Mouse (Mus musculus): Measurements from ENCODE around the gene Tmem248. TPM values are rescaled to one million over a fixed set of nuclear protein-coding genes. Genes with fewer than 3 reads are reported as not detected.

Tmem248 gene
- polyA plus RNA-seq, 1 experiment = 23.6 TPM

- no peak overlapping the region for H3K4me3 ChIP-seq (ENCODE audit: low read depth, low read length)
- peaks cover 34% of the 10 kb centered on the region for H3K36me3 ChIP-seq (ENCODE audit: control insufficient read depth, insufficient read depth, low read length)
- H3K27me3 ChIP-seq (ENCODE audit: control insufficient read depth, insufficient read depth, low read length) = no peaks in the 10 kb centered on the region
- no peak for TF ChIP-seq POLR2A (IDR thresholded peaks at IDR 0.05; ENCODE audit: low read depth, low read length)
- no peak for TF ChIP-seq CTCF (IDR thresholded peaks at IDR 0.05; ENCODE audit: extremely low read depth, insufficient read length, insufficient replicate concordance, low read depth, low read length)
- 92% methylated on average over 6 of the region's 6 CpGs for WGBS
- H3K27ac ChIP-seq (ENCODE audit: insufficient read depth, low read depth, low read length) = no peak overlapping the region
- no peaks in the 10 kb centered on the region; the same call in 1 of the 2 replicates for H3K4me1 ChIP-seq (ENCODE audit: control insufficient read depth, insufficient read depth, insufficient read length, low read length)
These were observed 26.0 kb upstream of the Tmem248 start for GRCm38 (mm10) chr5:130190909-130191308.

- Histone ChIP-seq H3K36me3 (ENCODE audit: control insufficient read depth, insufficient read depth, low read length) (peaks cover 34% of the 10 kb centered on the region), H3K4me1 (ENCODE audit: control insufficient read depth, insufficient read depth, insufficient read length, low read length) (no peaks in the 10 kb centered on the region; the same call in 1 of the 2 replicates), H3K27me3 (ENCODE audit: control insufficient read depth, insufficient read depth, low read length) (no peaks in the 10 kb centered on the region), H3K27ac (ENCODE audit: insufficient read depth, low read depth, low read length) (no peak overlapping the region), H3K4me3 (ENCODE audit: low read depth, low read length) (no peak overlapping the region)
- TF ChIP-seq CTCF (IDR thresholded peaks at IDR 0.05; ENCODE audit: extremely low read depth, insufficient read length, insufficient replicate concordance, low read depth, low read length) = no peak
- TF ChIP-seq POLR2A (IDR thresholded peaks at IDR 0.05; ENCODE audit: low read depth, low read length) = no peak
- 77% methylated on average over 6 of the region's 6 CpGs for WGBS
These were observed 25.0 kb upstream of the Tmem248 start for GRCm38 (mm10) chr5:130191865-130192264.

- no peaks in the 10 kb centered on the region; the same call in 1 of the 2 replicates for H3K4me1 ChIP-seq (ENCODE audit: control insufficient read depth, insufficient read depth, insufficient read length, low read length)
- H3K27me3 ChIP-seq (ENCODE audit: control insufficient read depth, insufficient read depth, low read length) = no peaks in the 10 kb centered on the region
- H3K36me3 ChIP-seq (ENCODE audit: control insufficient read depth, insufficient read depth, low read length) = peaks cover 38% of the 10 kb centered on the region
- H3K27ac ChIP-seq (ENCODE audit: insufficient read depth, low read depth, low read length) = no peak overlapping the region
- TF ChIP-seq POLR2A (IDR thresholded peaks at IDR 0.05; ENCODE audit: low read depth, low read length) (no peak), CTCF (IDR thresholded peaks at IDR 0.05; ENCODE audit: extremely low read depth, insufficient read length, insufficient replicate concordance, low read depth, low read length) (no peak)
- 35% methylated on average over 2 of the region's 2 CpGs for WGBS
- no peak overlapping the region for H3K4me3 ChIP-seq (ENCODE audit: low read depth, low read length)
These were observed 24.4 kb upstream of the Tmem248 start for GRCm38 (mm10) chr5:130192356-130192944.

GRCm38 (mm10) chr5:130193760-130194159, 23.1 kb upstream of the Tmem248 start:
- no peak for TF ChIP-seq CTCF (IDR thresholded peaks at IDR 0.05; ENCODE audit: extremely low read depth, insufficient read length, insufficient replicate concordance, low read depth, low read length)
- Histone ChIP-seq H3K4me3 (ENCODE audit: low read depth, low read length) (no peak overlapping the region), H3K27ac (ENCODE audit: insufficient read depth, low read depth, low read length) (no peak overlapping the region), H3K4me1 (ENCODE audit: control insufficient read depth, insufficient read depth, insufficient read length, low read length) (no peaks in the 10 kb centered on the region; the same call in 1 of the 2 replicates), H3K36me3 (ENCODE audit: control insufficient read depth, insufficient read depth, low read length) (peaks cover 45% of the 10 kb centered on the region), H3K27me3 (ENCODE audit: control insufficient read depth, insufficient read depth, low read length) (no peaks in the 10 kb centered on the region)
- 84% methylated on average over 3 of the region's 3 CpGs for WGBS

- Histone ChIP-seq H3K4me1 (ENCODE audit: control insufficient read depth, insufficient read depth, insufficient read length, low read length) (no peaks in the 10 kb centered on the region; the same call in 1 of the 2 replicates), H3K4me3 (ENCODE audit: low read depth, low read length) (no peak overlapping the region), H3K27ac (ENCODE audit: insufficient read depth, low read depth, low read length) (no peak overlapping the region), H3K27me3 (ENCODE audit: control insufficient read depth, insufficient read depth, low read length) (no peaks in the 10 kb centered on the region), H3K36me3 (ENCODE audit: control insufficient read depth, insufficient read depth, low read length) (peaks cover 41% of the 10 kb centered on the region)
- no peak for TF ChIP-seq POLR2A (IDR thresholded peaks at IDR 0.05; ENCODE audit: low read depth, low read length)
- TF ChIP-seq CTCF (IDR thresholded peaks at IDR 0.05; ENCODE audit: extremely low read depth, insufficient read length, insufficient replicate concordance, low read depth, low read length) = no peak
- WGBS = 83% methylated on average over 1 of the region's 1 CpGs
These were observed 20.6 kb upstream of the Tmem248 start for GRCm38 (mm10) chr5:130196307-130196706.

GRCm38 (mm10) chr5:130197454-130197853, 19.4 kb upstream of the Tmem248 start:
- no peak overlapping the region for H3K27ac ChIP-seq (ENCODE audit: insufficient read depth, low read depth, low read length)
- H3K36me3 ChIP-seq (ENCODE audit: control insufficient read depth, insufficient read depth, low read length) = peaks cover 36% of the 10 kb centered on the region
- H3K4me3 ChIP-seq (ENCODE audit: low read depth, low read length) = no peak overlapping the region
- no peaks in the 10 kb centered on the region for H3K27me3 ChIP-seq (ENCODE audit: control insufficient read depth, insufficient read depth, low read length)
- 65% methylated on average over 3 of the region's 3 CpGs for WGBS
- TF ChIP-seq POLR2A (IDR thresholded peaks at IDR 0.05; ENCODE audit: low read depth, low read length) (no peak), CTCF (IDR thresholded peaks at IDR 0.05; ENCODE audit: extremely low read depth, insufficient read length, insufficient replicate concordance, low read depth, low read length) (no peak)
- no peaks in the 10 kb centered on the region; the same call in 1 of the 2 replicates for H3K4me1 ChIP-seq (ENCODE audit: control insufficient read depth, insufficient read depth, insufficient read length, low read length)

GRCm38 (mm10) chr5:130197981-130198380, 18.9 kb upstream of the Tmem248 start:
- Histone ChIP-seq H3K36me3 (ENCODE audit: control insufficient read depth, insufficient read depth, low read length) (peaks cover 35% of the 10 kb centered on the region), H3K27ac (ENCODE audit: insufficient read depth, low read depth, low read length) (no peak overlapping the region), H3K27me3 (ENCODE audit: control insufficient read depth, insufficient read depth, low read length) (no peaks in the 10 kb centered on the region), H3K4me1 (ENCODE audit: control insufficient read depth, insufficient read depth, insufficient read length, low read length) (no peaks in the 10 kb centered on the region; the same call in 1 of the 2 replicates), H3K4me3 (ENCODE audit: low read depth, low read length) (no peak overlapping the region)
- no peak for TF ChIP-seq POLR2A (IDR thresholded peaks at IDR 0.05; ENCODE audit: low read depth, low read length)
- TF ChIP-seq CTCF (IDR thresholded peaks at IDR 0.05; ENCODE audit: extremely low read depth, insufficient read length, insufficient replicate concordance, low read depth, low read length) = no peak
- 95% methylated on average over 7 of the region's 7 CpGs for WGBS
